Comparison of ENCODE assay signal across 9 mouse cellular contexts in genomic region chr10:111582321-111583123, GRCm38 (mm10).
DNase-seq lines count a peak whose midpoint lies in the region; ATAC-seq and TF ChIP-seq lines count a peak whose summit lies in the region.
"Had no signal": no experiment of that assay in that cellular context is flagged by ENCODE, and none has a peak within 500 bp of the region (broad histone marks: within the 10 kb centered on the region; RNA-seq: fewer than 3 reads in every experiment).

No protein-coding gene starts in this region.

- no peak overlapping the region for H3K9ac ChIP-seq in kidney, embryonic 14.5 days (ENCODE audit: low read depth, low read length)
- H3K9ac ChIP-seq: hindbrain, embryonic 15.5 days had no signal

- H3K27me3 ChIP-seq in kidney, adult 2 months (replicated peaks; ENCODE audit: control insufficient read depth, insufficient read depth, low read length) = no peaks in the 10 kb centered on the region
- H3K27me3 ChIP-seq in kidney, embryonic 14.5 days (ENCODE audit: control insufficient read depth, insufficient read depth, low read length) = no peaks in the 10 kb centered on the region
- H3K27me3 ChIP-seq: hindbrain, embryonic 15.5 days had no signal

- H3K9me3 ChIP-seq in kidney, embryonic 14.5 days (ENCODE audit: control insufficient read depth, low read length) = no peaks in the 10 kb centered on the region
- H3K9me3 ChIP-seq: hindbrain, embryonic 15.5 days had no signal

- ATAC-seq in kidney, embryonic 14.5 days (ENCODE audit: low FRiP score, low TSS enrichment) = no peak

- no peak overlapping the region for H3K4me3 ChIP-seq in kidney, adult 2 months (ENCODE audit: insufficient read depth, low read depth, low read length)
- no peak overlapping the region for H3K4me3 ChIP-seq in kidney, embryonic 14.5 days (ENCODE audit: low read length)
- H3K4me3 ChIP-seq: hindbrain, embryonic 15.5 days had no signal

- H3K4me1 ChIP-seq in kidney, adult 2 months (ENCODE audit: control insufficient read depth, insufficient read depth, low read length) = 0 out of 2 replicates have a peak, but pooled peaks cover 8% of the 10 kb centered on the region
- peaks cover 16% of the 10 kb centered on the region; the same call in 1 of the 2 replicates for H3K4me1 ChIP-seq in kidney, embryonic 14.5 days (ENCODE audit: control insufficient read depth, insufficient read depth, low read length)
- H3K4me1 ChIP-seq: hindbrain, embryonic 15.5 days had no signal

- H3K4me2 ChIP-seq in kidney, embryonic 14.5 days (replicated peaks; ENCODE audit: low read depth, low read length) = no peak overlapping the region
- H3K4me2 ChIP-seq: hindbrain, embryonic 15.5 days had no signal

- TF ChIP-seq POLR2A in kidney, adult 2 months (IDR thresholded peaks at IDR 0.05; ENCODE audit: low read depth, low read length) = no peak

- intact Hi-C loops in gastrocnemius, postnatal 36 days (cut with DNase I) = no loop called here

- 54% methylated on average over 14 of the region's 14 CpGs for WGBS in kidney, adult 2 months
- WGBS in kidney, embryonic 14.5 days = 50% methylated on average over 14 of the region's 14 CpGs

- no peaks in the 10 kb centered on the region for H3K36me3 ChIP-seq in kidney, adult 2 months (ENCODE audit: control insufficient read depth, insufficient read depth, low read length)
- H3K36me3 ChIP-seq in kidney, embryonic 14.5 days (ENCODE audit: control insufficient read depth, insufficient read depth, low read length) = no peaks in the 10 kb centered on the region
- H3K36me3 ChIP-seq: hindbrain, embryonic 15.5 days had no signal

- DNase-seq in kidney, adult 2 months = peak; percentile 80
- peak; percentile 16 to 35 for DNase-seq in gastrocnemius, postnatal 36 days
- DNase-seq in kidney, postnatal 10 days = peak; percentile 73
- peak; percentile 59 for DNase-seq in skeletal muscle tissue, adult 2 months (ENCODE audit: low read depth, low spot score)
- DNase-seq in right cerebral cortex, postnatal 10 days (ENCODE audit: low spot score in 2 of 2) = no peak
- no peak for DNase-seq in MN1 (ENCODE audit: low spot score)
- no peak for DNase-seq in urinary bladder, postnatal 25 days (ENCODE audit: low spot score)

- no peak overlapping the region for H3K27ac ChIP-seq in kidney, adult 2 months (ENCODE audit: insufficient read depth, low read depth, low read length)
- H3K27ac ChIP-seq in kidney, embryonic 14.5 days (ENCODE audit: low read depth, low read length) = no peak overlapping the region
- H3K27ac ChIP-seq: hindbrain, embryonic 15.5 days had no signal

- no peak for TF ChIP-seq CTCF in kidney, adult 2 months (conservative IDR thresholded peaks at IDR 0.05; ENCODE audit: insufficient read depth, insufficient read length, low read depth, low read length)

Comparison
In these comparisons a context has a peak if more than half of its experiments do, and no peak if none do; other contexts are left out.
1. DNase-seq: peak in kidney, adult 2 months (single experiment), gastrocnemius, postnatal 36 days (2 of 2), kidney, postnatal 10 days (single experiment) and skeletal muscle tissue, adult 2 months (single experiment); none in right cerebral cortex, postnatal 10 days (0 of 2), MN1 (single experiment) and urinary bladder, postnatal 25 days (single experiment).